Mouse (Mus musculus) spleen, postnatal 10 days (tissue): Measurements from ENCODE around the gene Plcb2.

Source experiments
- DNase-seq, 2 experiments: peaks; one replicate each; pipeline ENCODE4 v3.0.0; 2021 to 2022; ENCODE audit warnings: low spot score in 2 of 2

Plcb2 gene

GRCm38 (mm10) chr2:118661891-118662290 lies 66.3 kb downstream of the Plcb2 start:
- DNase-seq, result peak in 1 of 2 experiments; percentile 29

- DNase-seq, result peak; percentile 81
These were observed 68.2 kb downstream of the Plcb2 start for GRCm38 (mm10) chr2:118659998-118660452.

GRCm38 (mm10) chr2:118659493-118659892 lies 68.7 kb downstream of the Plcb2 start:
- DNase-seq, result no peak

GRCm38 (mm10) chr2:118659077-118659476 lies 69.2 kb downstream of the Plcb2 start:
- DNase-seq, result peak; percentile 65 to 74

GRCm38 (mm10) chr2:118658457-118658856 lies 69.8 kb downstream of the Plcb2 start:
- peak; percentile 68 to 78 for DNase-seq
